Mouse (Mus musculus): ENCODE results near the gene Mars. TPM values are rescaled to one million over a fixed set of nuclear protein-coding genes. Genes with fewer than 3 reads are reported as not detected.
A peak's percentile ranks its signal among the peaks of the same experiment; 100 is the strongest.
"Not testable (repeated sequence)": the region's sequence is repeated elsewhere in the genome, so short reads cannot be mapped to it uniquely, and the experiment has no call there.

The Mars gene
- total and polyA plus RNA-seq, 2 experiments from 2014 or later = 48.9 to 64.6 TPM

DNA sequence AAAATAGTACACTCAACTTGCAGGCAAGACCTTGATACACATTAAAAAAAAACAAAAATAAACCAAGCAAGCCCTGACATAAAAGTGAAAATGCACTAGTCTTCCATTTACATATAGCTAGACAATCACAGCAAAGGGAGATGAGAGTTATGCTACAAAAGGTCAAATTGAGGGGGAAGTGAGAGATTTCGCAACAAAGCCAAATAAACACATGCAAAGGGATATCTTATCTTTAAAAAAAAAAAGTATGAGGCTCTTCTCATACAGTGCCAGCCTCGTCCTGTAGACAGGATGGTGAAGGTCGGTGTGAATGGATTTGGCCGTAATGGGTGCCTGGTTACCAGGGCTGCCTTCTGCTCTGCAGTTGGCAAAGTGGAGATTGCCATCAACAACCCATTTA lies 1.3 kb upstream of the Mars start:
- TF ChIP-seq CTCF (IDR thresholded peaks at IDR 0.05; ENCODE audit: low read depth) (no peak), EP300 (IDR thresholded peaks at IDR 0.05; ENCODE audit: low read depth) (no peak)
- Histone ChIP-seq H3K4me2 (ENCODE audit: low read depth, low read length) (no peak overlapping the region), H3K4me1 (ENCODE audit: control insufficient read depth, insufficient read depth) (peaks cover 3% of the 10 kb centered on the region; the same call in 1 of the 2 replicates), H3K27ac (ENCODE audit: low read depth) (no peak overlapping the region), H3K27me3 (ENCODE audit: control insufficient read depth, insufficient read depth, low read length) (no peaks in the 10 kb centered on the region), H3K4me3 (ENCODE audit: low read depth, low read length) (no peak overlapping the region), H3K9ac (replicated peaks; ENCODE audit: low read depth, low read length) (no peak overlapping the region), H3K36me3 (replicated peaks; ENCODE audit: control insufficient read depth, insufficient read depth, low read length) (peaks cover 11% of the 10 kb centered on the region), H3K9me3 (replicated peaks; ENCODE audit: control insufficient read depth, low read length) (no peaks in the 10 kb centered on the region)
- ATAC-seq (ENCODE audit: insufficient read depth, low read depth) (no peak), DNase-seq (ENCODE audit: low spot score) (no peak)
- WGBS = 45% methylated on average over 4 of the region's 4 CpGs

DNA sequence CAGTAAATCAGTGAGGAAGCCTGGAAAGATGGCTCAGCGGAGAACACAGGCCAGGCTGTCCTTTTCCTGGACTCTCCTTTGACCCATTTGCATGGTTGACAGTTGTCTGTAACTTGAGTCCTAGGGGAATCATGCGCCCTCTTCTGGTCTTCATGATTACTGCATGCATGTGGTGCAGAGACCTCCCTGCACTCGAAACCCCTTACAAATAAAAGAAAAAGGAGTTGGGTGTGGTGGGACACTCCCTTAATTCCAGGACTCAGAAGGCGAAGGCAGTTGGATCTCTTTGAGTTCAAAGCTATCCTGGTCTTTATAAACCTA lies 730 bp upstream of the Mars start:
- ATAC-seq (ENCODE audit: insufficient read depth, low read depth) (peak; percentile 63), DNase-seq (ENCODE audit: low spot score) (peak; percentile 88)
- H3K4me3 ChIP-seq (ENCODE audit: low read depth, low read length) = peak overlapping the region; percentile 83
- H3K9ac ChIP-seq (replicated peaks; ENCODE audit: low read depth, low read length) = peak overlapping the region; percentile 81; the same call in 1 of the 2 replicates
- H3K27me3 ChIP-seq (ENCODE audit: control insufficient read depth, insufficient read depth, low read length) = no peaks in the 10 kb centered on the region
- peaks cover 3% of the 10 kb centered on the region; the same call in 1 of the 2 replicates for H3K4me1 ChIP-seq (ENCODE audit: control insufficient read depth, insufficient read depth)
- no peak for TF ChIP-seq EP300 (IDR thresholded peaks at IDR 0.05; ENCODE audit: low read depth)
- peak; percentile 90 for TF ChIP-seq CTCF (IDR thresholded peaks at IDR 0.05; ENCODE audit: low read depth)
- H3K36me3 ChIP-seq (replicated peaks; ENCODE audit: control insufficient read depth, insufficient read depth, low read length) = peaks cover 16% of the 10 kb centered on the region
- WGBS = 3% methylated on average over 4 of the region's 4 CpGs
- peak overlapping the region; percentile 70 for H3K27ac ChIP-seq (ENCODE audit: low read depth)
- peak overlapping the region; percentile 85 for H3K4me2 ChIP-seq (ENCODE audit: low read depth, low read length)
- no peaks in the 10 kb centered on the region for H3K9me3 ChIP-seq (replicated peaks; ENCODE audit: control insufficient read depth, low read length)

DNA sequence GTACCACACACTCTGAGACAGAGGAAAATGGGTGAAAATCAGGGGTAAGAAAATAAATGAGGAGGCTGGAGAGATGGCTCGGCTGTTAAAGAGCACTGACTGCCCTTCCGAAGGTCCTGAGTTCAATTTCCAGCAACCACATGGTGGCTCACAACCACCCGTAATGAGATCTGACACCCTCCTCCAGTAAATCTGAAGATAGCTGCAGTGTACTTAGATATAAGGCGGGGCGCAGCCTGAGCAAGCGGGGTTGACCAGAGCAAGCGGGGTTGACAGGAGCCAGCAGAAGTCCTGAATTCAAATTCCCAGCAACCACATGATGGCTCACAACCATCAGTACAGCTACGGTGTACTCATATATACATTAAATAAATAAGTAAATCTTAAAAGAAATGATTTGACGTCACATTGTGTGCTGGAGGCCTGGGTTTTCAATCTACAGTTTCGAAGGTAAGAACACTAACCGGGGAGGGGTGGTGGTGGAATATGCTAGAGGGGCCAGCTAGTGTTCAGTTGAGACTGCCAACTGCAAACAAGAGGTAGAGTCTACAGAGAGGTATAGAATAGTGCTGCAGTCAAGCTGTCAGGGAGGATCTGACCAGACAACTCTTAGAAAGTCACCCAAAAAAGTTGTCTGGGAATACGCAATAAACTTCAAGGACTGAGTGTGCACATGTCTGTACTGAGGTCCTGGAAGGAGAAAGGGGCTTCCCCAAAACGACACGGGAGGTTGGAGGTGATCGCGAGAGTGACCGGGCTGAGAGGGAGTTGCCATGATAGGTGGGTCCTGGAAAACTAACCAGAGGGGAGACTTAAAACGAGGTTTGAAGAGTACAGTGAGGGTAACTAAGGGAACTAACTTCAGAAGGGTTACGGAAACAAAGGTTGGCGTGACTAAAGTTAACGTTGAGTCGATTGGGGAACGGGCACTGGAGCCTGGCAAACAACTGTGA lies 787 bp downstream of the Mars start:
- TF ChIP-seq EP300 (IDR thresholded peaks at IDR 0.05; ENCODE audit: low read depth) = no peak
- TF ChIP-seq CTCF (IDR thresholded peaks at IDR 0.05; ENCODE audit: low read depth) = no peak
- Histone ChIP-seq H3K9ac (replicated peaks; ENCODE audit: low read depth, low read length) (peak overlapping the region; percentile 81), H3K27me3 (ENCODE audit: control insufficient read depth, insufficient read depth, low read length) (no peaks in the 10 kb centered on the region), H3K4me3 (ENCODE audit: low read depth, low read length) (peak overlapping the region; percentile 83), H3K36me3 (replicated peaks; ENCODE audit: control insufficient read depth, insufficient read depth, low read length) (peaks cover 30% of the 10 kb centered on the region), H3K4me1 (ENCODE audit: control insufficient read depth, insufficient read depth) (peaks cover 3% of the 10 kb centered on the region; the same call in 1 of the 2 replicates), H3K4me2 (ENCODE audit: low read depth, low read length) (peak overlapping the region; percentile 85), H3K27ac (ENCODE audit: low read depth) (peak overlapping the region; percentile 70), H3K9me3 (replicated peaks; ENCODE audit: control insufficient read depth, low read length) (no peaks in the 10 kb centered on the region)
- peak; percentile 62 for ATAC-seq (ENCODE audit: insufficient read depth, low read depth)
- 34% methylated on average over 23 of the region's 23 CpGs for WGBS
- peak; percentile 70 for DNase-seq (ENCODE audit: low spot score)

DNA sequence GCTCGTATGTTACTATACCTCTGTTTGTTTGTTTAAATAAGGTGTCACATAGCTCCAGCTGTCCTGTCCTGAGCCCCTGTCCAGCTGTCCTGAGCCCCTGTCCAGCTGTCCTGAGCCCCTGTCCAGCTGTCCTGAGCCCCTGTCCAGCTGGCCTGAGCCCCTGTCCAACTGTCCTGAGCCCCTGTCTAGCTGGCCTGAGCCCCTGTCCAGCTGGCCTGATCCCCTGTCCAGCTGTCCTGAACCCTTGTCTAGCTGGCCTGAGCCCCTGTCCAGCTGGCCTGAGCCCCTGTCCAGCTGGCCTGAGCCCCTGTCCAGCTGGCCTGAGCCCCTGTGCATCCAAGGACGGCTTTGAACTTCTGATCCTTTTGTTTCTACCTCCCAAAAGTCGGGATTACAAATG lies 2.4 kb downstream of the Mars start:
- H3K4me1 ChIP-seq (ENCODE audit: control insufficient read depth, insufficient read depth); H3K27ac ChIP-seq (ENCODE audit: low read depth); H3K4me3 ChIP-seq (ENCODE audit: low read depth, low read length); H3K4me2 ChIP-seq (ENCODE audit: low read depth, low read length); H3K9ac ChIP-seq (replicated peaks; ENCODE audit: low read depth, low read length); H3K9me3 ChIP-seq (replicated peaks; ENCODE audit: control insufficient read depth, low read length); DNase-seq (ENCODE audit: low spot score); H3K27me3 ChIP-seq (ENCODE audit: control insufficient read depth, insufficient read depth, low read length); ATAC-seq (ENCODE audit: insufficient read depth, low read depth): not testable (repeated sequence)
- WGBS = 82% methylated on average over 3 of the region's 3 CpGs
- peaks cover 47% of the 10 kb centered on the region for H3K36me3 ChIP-seq (replicated peaks; ENCODE audit: control insufficient read depth, insufficient read depth, low read length)

DNA sequence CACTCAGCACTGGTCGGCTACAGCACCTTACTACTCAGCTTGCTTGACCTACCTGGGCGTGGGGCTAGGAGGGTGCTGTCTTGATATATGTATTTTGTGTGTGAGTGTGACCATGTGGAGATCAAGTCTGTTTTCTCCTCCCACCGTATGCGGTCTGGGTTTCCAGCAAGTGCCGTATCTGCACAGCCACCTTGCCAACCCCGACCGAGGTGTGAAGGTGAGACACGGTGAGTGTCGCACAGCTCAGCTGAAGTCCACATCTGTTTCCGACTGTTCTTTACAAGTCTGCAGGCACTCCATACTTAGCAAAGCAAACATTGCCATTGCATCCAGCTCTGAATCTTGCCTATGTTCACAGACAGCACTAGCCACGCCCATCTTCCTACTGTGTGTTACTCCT lies 8.4 kb downstream of the Mars start:
- no peak for TF ChIP-seq CTCF (IDR thresholded peaks at IDR 0.05; ENCODE audit: low read depth)
- TF ChIP-seq EP300 (IDR thresholded peaks at IDR 0.05; ENCODE audit: low read depth) = no peak
- Histone ChIP-seq H3K27me3 (ENCODE audit: control insufficient read depth, insufficient read depth, low read length) (no peaks in the 10 kb centered on the region), H3K36me3 (replicated peaks; ENCODE audit: control insufficient read depth, insufficient read depth, low read length) (peaks cover 94% of the 10 kb centered on the region), H3K9me3 (replicated peaks; ENCODE audit: control insufficient read depth, low read length) (no peaks in the 10 kb centered on the region), H3K9ac (replicated peaks; ENCODE audit: low read depth, low read length) (no peak overlapping the region), H3K4me1 (ENCODE audit: control insufficient read depth, insufficient read depth) (no peaks in the 10 kb centered on the region), H3K27ac (ENCODE audit: low read depth) (no peak overlapping the region), H3K4me3 (ENCODE audit: low read depth, low read length) (no peak overlapping the region), H3K4me2 (ENCODE audit: low read depth, low read length) (no peak overlapping the region)
- 90% methylated on average over 11 of the region's 11 CpGs for WGBS
- ATAC-seq (ENCODE audit: insufficient read depth, low read depth) = no peak
- DNase-seq (ENCODE audit: low spot score) = no peak
